Mouse (Mus musculus) liver, embryonic 15.5 days (tissue): ENCODE measurements around the gene Aldh4a1. TPM values are rescaled to one million over a fixed set of nuclear protein-coding genes. Genes with fewer than 3 reads are reported as not detected.
A peak's percentile ranks its signal among the peaks of the same experiment; 100 is the strongest.

Experiments
- ATAC-seq: fragments of 200-750 bp; cut with Nextera tagmentation; 2 replicates; pipeline ENCODE4 v1.8.0; 2017; ENCODE audit warnings: moderate number of reproducible peaks, mild to moderate bottlenecking, moderate library complexity; ENCODE audit not compliant: insufficient read depth
- H3K27ac ChIP-seq: fragments of 300-500 bp; sonication (generic); replicated peaks from 2 replicates; pipeline ENCODE4 v1.5.1; 2015; ENCODE audit warnings: mild to moderate bottlenecking, inconsistent platforms
- H3K27me3 ChIP-seq: fragments of 300-500 bp; sonication (generic); 2 replicates; pipeline ENCODE4 v1.6.1; 2015; ENCODE audit warnings: mild to moderate bottlenecking, inconsistent platforms
- H3K36me3 ChIP-seq: fragments of 300-500 bp; sonication (generic); replicated peaks from 2 replicates; pipeline ENCODE4 v1.6.1; 2015; ENCODE audit warnings: moderate library complexity, mild to moderate bottlenecking, inconsistent platforms
- H3K4me1 ChIP-seq: fragments of 300-500 bp; sonication (generic); replicated peaks from 2 replicates; pipeline ENCODE4 v1.6.1; 2015; ENCODE audit warnings: inconsistent platforms
- H3K4me2 ChIP-seq: fragments of 300-500 bp; sonication (generic); 2 replicates; pipeline ENCODE4 v1.6.1; 2015; ENCODE audit warnings: moderate library complexity, mild to moderate bottlenecking, inconsistent platforms
- H3K4me3 ChIP-seq: fragments of 300-500 bp; sonication (generic); replicated peaks from 2 replicates; pipeline ENCODE4 v1.5.1; 2015; ENCODE audit warnings: mild to moderate bottlenecking, inconsistent platforms
- H3K9ac ChIP-seq: fragments of 300-500 bp; sonication (generic); 2 replicates; pipeline ENCODE4 v1.6.1; 2015; ENCODE audit warnings: moderate library complexity, mild to moderate bottlenecking, inconsistent platforms
- H3K9me3 ChIP-seq: fragments of 300-500 bp; sonication (generic); replicated peaks from 2 replicates; pipeline ENCODE4 v1.6.1; 2016; ENCODE audit warnings: inconsistent platforms
- WGBS: fragments of 180-500 bp; shearing (Covaris S2); methylation state at CpG from one replicate; pipeline ENCODE4 v1.1.7; 2015; ENCODE audit warnings: mixed read lengths; ENCODE audit not compliant: insufficient replicate concordance; 5-methylcytosine and 5-hydroxymethylcytosine counted together
- polyA plus RNA-seq: library from polyadenylated mRNA; unstranded; fragments of >200 nt; fragmentation: Nextera tagmentation; extraction: Ambion mirVana; gene quantifications from 2 replicates; pipeline ENCODE4 v1.2.1, GENCODE M21; 2015

Aldh4a1 gene
- polyA plus RNA-seq, 1 experiment from 2014 or later, result 85.0 TPM

- Histone ChIP-seq H3K9me3 (no peaks in the 10 kb centered on the region), H3K27ac (no peak overlapping the region), H3K4me1 (peaks cover 26% of the 10 kb centered on the region), H3K27me3 (peaks cover 17% of the 10 kb centered on the region), H3K4me3 (no peak overlapping the region), H3K36me3 (peaks cover 33% of the 10 kb centered on the region), H3K4me2 (no peak overlapping the region), H3K9ac (no peak overlapping the region)
- WGBS, result 17% methylated on average over 30 of the region's 30 CpGs
- no peak for ATAC-seq
Measured at GRCm38 (mm10) chr4:139641829-139642425, 19.3 kb downstream of the Aldh4a1 start.

GRCm38 (mm10) chr4:139643972-139644371 is 21.3 kb downstream of the Aldh4a1 start:
- Histone ChIP-seq H3K36me3 (peaks cover 46% of the 10 kb centered on the region), H3K4me2 (no peak overlapping the region), H3K9me3 (no peaks in the 10 kb centered on the region), H3K9ac (no peak overlapping the region), H3K27ac (no peak overlapping the region), H3K4me3 (no peak overlapping the region), H3K27me3 (peaks cover 17% of the 10 kb centered on the region), H3K4me1 (peaks cover 26% of the 10 kb centered on the region)
- 15% methylated on average over 9 of the region's 9 CpGs for WGBS
- ATAC-seq, result no peak

- H3K36me3 ChIP-seq, result peaks cover 53% of the 10 kb centered on the region
- H3K4me3 ChIP-seq, result no peak overlapping the region
- peaks cover 7% of the 10 kb centered on the region for H3K27me3 ChIP-seq
- H3K4me2 ChIP-seq, result no peak overlapping the region
- ATAC-seq, result no peak
- H3K4me1 ChIP-seq, result peaks cover 2% of the 10 kb centered on the region
- no peak overlapping the region for H3K9ac ChIP-seq
- no peaks in the 10 kb centered on the region for H3K9me3 ChIP-seq
- no peak overlapping the region for H3K27ac ChIP-seq
- WGBS, result 75% methylated on average over 7 of the region's 7 CpGs
Measured at GRCm38 (mm10) chr4:139646916-139647315, 24.2 kb downstream of the Aldh4a1 start.

- H3K27ac ChIP-seq, result no peak overlapping the region
- no peak overlapping the region for H3K4me3 ChIP-seq
- peaks cover 36% of the 10 kb centered on the region for H3K36me3 ChIP-seq
- H3K9me3 ChIP-seq, result no peaks in the 10 kb centered on the region
- no peaks in the 10 kb centered on the region for H3K27me3 ChIP-seq
- no peak for ATAC-seq
- H3K4me2 ChIP-seq, result no peak overlapping the region
- WGBS, result 57% methylated on average over 15 of the region's 15 CpGs
- H3K9ac ChIP-seq, result no peak overlapping the region
- H3K4me1 ChIP-seq, result no peaks in the 10 kb centered on the region; the same call in 1 of the 2 replicates
Measured at GRCm38 (mm10) chr4:139650086-139650743, 27.5 kb downstream of the Aldh4a1 start.

GRCm38 (mm10) chr4:139650907-139651306 is 28.2 kb downstream of the Aldh4a1 start:
- Histone ChIP-seq H3K36me3 (peaks cover 31% of the 10 kb centered on the region), H3K4me2 (no peak overlapping the region), H3K9me3 (no peaks in the 10 kb centered on the region), H3K9ac (no peak overlapping the region), H3K4me3 (no peak overlapping the region), H3K4me1 (no peaks in the 10 kb centered on the region; the same call in 1 of the 2 replicates), H3K27me3 (no peaks in the 10 kb centered on the region), H3K27ac (no peak overlapping the region)
- no peak for ATAC-seq
- WGBS, result 38% methylated on average over 11 of the region's 11 CpGs

- WGBS, result 72% methylated on average over 8 of the region's 8 CpGs
- Histone ChIP-seq H3K4me2 (no peak within 1 kb of the TSS), H3K27me3 (no peaks in the 10 kb centered on the region), H3K4me3 (no peak within 1 kb of the TSS), H3K9me3 (no peaks in the 10 kb centered on the region), H3K36me3 (peaks cover 15% of the 10 kb centered on the region; the same call in 1 of the 2 replicates), H3K9ac (no peak within 1 kb of the TSS), H3K4me1 (no peaks in the 10 kb centered on the region; the same call in 1 of the 2 replicates), H3K27ac (no peak within 1 kb of the TSS)
- no peak for ATAC-seq
Measured at GRCm38 (mm10) chr4:139653238-139653637, 30.6 kb downstream of the Aldh4a1 start, which contains the start of gene Tas1r2. TSS of gene Tas1r2 (plus strand) at chr4:139653538.

- H3K4me3 ChIP-seq, result no peak overlapping the region
- H3K9ac ChIP-seq, result no peak overlapping the region
- no peaks in the 10 kb centered on the region for H3K27me3 ChIP-seq
- ATAC-seq, result no peak
- no peaks in the 10 kb centered on the region for H3K9me3 ChIP-seq
- no peaks in the 10 kb centered on the region for H3K4me1 ChIP-seq
- no peak overlapping the region for H3K4me2 ChIP-seq
- H3K27ac ChIP-seq, result no peak overlapping the region
- H3K36me3 ChIP-seq, result no peaks in the 10 kb centered on the region
- 77% methylated on average over 14 of the region's 14 CpGs for WGBS
Measured at GRCm38 (mm10) chr4:139661897-139662296, 39.2 kb downstream of the Aldh4a1 start.

GRCm38 (mm10) chr4:139667632-139668031 is 45.0 kb downstream of the Aldh4a1 start:
- no peak for ATAC-seq
- no peak overlapping the region for H3K27ac ChIP-seq
- no peaks in the 10 kb centered on the region for H3K36me3 ChIP-seq
- H3K9ac ChIP-seq, result no peak overlapping the region
- H3K27me3 ChIP-seq, result no peaks in the 10 kb centered on the region
- H3K4me3 ChIP-seq, result no peak overlapping the region
- H3K4me1 ChIP-seq, result no peaks in the 10 kb centered on the region; the same call in 1 of the 2 replicates
- 55% methylated on average over 6 of the region's 6 CpGs for WGBS
- H3K4me2 ChIP-seq, result no peak overlapping the region
- no peaks in the 10 kb centered on the region for H3K9me3 ChIP-seq

GRCm38 (mm10) chr4:139669847-139670246 is 47.2 kb downstream of the Aldh4a1 start:
- Histone ChIP-seq H3K27ac (no peak overlapping the region), H3K36me3 (no peaks in the 10 kb centered on the region), H3K9ac (no peak overlapping the region), H3K9me3 (no peaks in the 10 kb centered on the region), H3K27me3 (no peaks in the 10 kb centered on the region), H3K4me1 (no peaks in the 10 kb centered on the region; the same call in 1 of the 2 replicates), H3K4me2 (no peak overlapping the region), H3K4me3 (no peak overlapping the region)
- WGBS, result 15% methylated on average over 6 of the region's 6 CpGs
- 0 out of 2 replicates have a peak, but pooled peaks have one; percentile 9 for ATAC-seq

- no peaks in the 10 kb centered on the region for H3K36me3 ChIP-seq
- WGBS, result 57% methylated on average over 9 of the region's 9 CpGs
Measured at GRCm38 (mm10) chr4:139675696-139676095, 53.0 kb downstream of the Aldh4a1 start.

GRCm38 (mm10) chr4:139683728-139684638 is 61.3 kb downstream of the Aldh4a1 start:
- no peak for ATAC-seq
- no peaks in the 10 kb centered on the region for H3K36me3 ChIP-seq

More at GRCm38 (mm10) chr4:139675696-139676095, 53.0 kb downstream of the Aldh4a1 start:
- Histone ChIP-seq H3K4me3 (no peak overlapping the region), H3K9ac (no peak overlapping the region), H3K27ac (no peak overlapping the region), H3K27me3 (no peaks in the 10 kb centered on the region), H3K4me2 (no peak overlapping the region), H3K4me1 (no peaks in the 10 kb centered on the region), H3K9me3 (no peaks in the 10 kb centered on the region)
- ATAC-seq, result no peak

More at GRCm38 (mm10) chr4:139683728-139684638, 61.3 kb downstream of the Aldh4a1 start:
- no peaks in the 10 kb centered on the region for H3K9me3 ChIP-seq
- H3K4me3 ChIP-seq, result no peak overlapping the region
- H3K4me2 ChIP-seq, result no peak overlapping the region
- no peaks in the 10 kb centered on the region for H3K27me3 ChIP-seq
- no peaks in the 10 kb centered on the region for H3K4me1 ChIP-seq
- no peak overlapping the region for H3K27ac ChIP-seq
- H3K9ac ChIP-seq, result no peak overlapping the region
- WGBS, result 62% methylated on average over 22 of the region's 22 CpGs
